Mouse (Mus musculus) limb, embryonic 12.5 days (tissue): ENCODE data around the gene Saal1. TPM values are rescaled to one million over a fixed set of nuclear protein-coding genes. Genes with fewer than 3 reads are reported as not detected.
"Not testable (repeated sequence)": the region's sequence is repeated elsewhere in the genome, so short reads cannot be mapped to it uniquely, and the experiment has no call there.

Source experiments
- ATAC-seq: fragments of 200-750 bp; cut with Nextera tagmentation; 2 replicates; pipeline ENCODE4 v1.8.0; 2017; ENCODE audit warnings: low read depth, moderate TSS enrichment; ENCODE audit not compliant: insufficient number of reproducible peaks, insufficient read depth, low FRiP score, low TSS enrichment
- H3K27ac ChIP-seq: fragments of 300-500 bp; sonication (generic); 2 replicates; pipeline ENCODE4 v1.5.1; 2016; ENCODE audit warnings: mild to moderate bottlenecking, moderate library complexity
- H3K27me3 ChIP-seq: fragments of 300-500 bp; sonication (generic); 2 replicates; pipeline ENCODE4 v1.6.1; 2016; ENCODE audit warnings: mild to moderate bottlenecking, moderate library complexity
- H3K36me3 ChIP-seq: fragments of 300-500 bp; sonication (generic); 2 replicates; pipeline ENCODE4 v1.6.1; 2016; ENCODE audit warnings: mild to moderate bottlenecking, moderate library complexity
- H3K4me1 ChIP-seq: fragments of 300-500 bp; sonication (generic); replicated peaks from 2 replicates; pipeline ENCODE4 v1.6.1; 2016
- H3K4me2 ChIP-seq: fragments of 300-500 bp; sonication (generic); 2 replicates; pipeline ENCODE4 v1.6.1; 2016; ENCODE audit warnings: mild to moderate bottlenecking, moderate library complexity
- H3K4me3 ChIP-seq: fragments of 300-500 bp; sonication (generic); replicated peaks from 2 replicates; pipeline ENCODE4 v1.5.1; 2016; ENCODE audit warnings: mild to moderate bottlenecking
- H3K9ac ChIP-seq: fragments of 300-500 bp; sonication (generic); replicated peaks from 2 replicates; pipeline ENCODE4 v1.6.1; 2016; ENCODE audit warnings: mild to moderate bottlenecking, moderate library complexity
- H3K9me3 ChIP-seq: fragments of 300-500 bp; sonication (generic); 2 replicates; pipeline ENCODE4 v1.6.1; 2016; ENCODE audit warnings: mild to moderate bottlenecking, moderate library complexity
- WGBS: fragments of 180-500 bp; shearing (Covaris S2); methylation state at CpG from one replicate; pipeline ENCODE4 v1.1.7; 2016; 5-methylcytosine and 5-hydroxymethylcytosine counted together
- polyA plus RNA-seq: library from polyadenylated mRNA; unstranded; fragments of >200 nt; fragmentation: Nextera tagmentation; extraction: Ambion mirVana; gene quantifications from 2 replicates; pipeline ENCODE4 v1.2.1, GENCODE M21; 2016

Gene Saal1
- polyA plus RNA-seq, 1 experiment from 2014 or later = 44.4 TPM

DNA sequence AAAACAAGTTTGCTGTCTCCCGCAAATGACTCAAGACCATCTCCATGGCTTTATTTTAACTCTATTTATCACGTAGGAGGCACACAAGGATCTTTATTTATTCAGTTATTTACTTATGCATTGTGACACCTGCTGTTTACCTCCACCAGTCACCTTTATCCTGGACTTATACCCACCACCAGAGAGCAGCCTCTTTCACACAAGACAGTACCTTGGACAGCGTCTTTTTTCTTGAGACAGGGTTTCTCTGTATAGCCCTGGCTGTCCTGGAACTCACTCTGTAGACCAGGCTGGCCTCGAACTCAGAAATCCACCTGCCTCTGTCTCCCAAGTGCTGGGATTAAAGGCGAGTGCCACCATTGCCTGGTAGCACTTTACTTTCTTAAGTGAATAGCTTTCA lies 60.2 kb downstream of the Saal1 start:
- H3K27ac ChIP-seq, H3K4me2 ChIP-seq, H3K4me1 ChIP-seq, H3K4me3 ChIP-seq, H3K9me3 ChIP-seq, H3K9ac ChIP-seq, H3K36me3 ChIP-seq, ATAC-seq, H3K27me3 ChIP-seq: not testable (repeated sequence)
- 51% methylated on average over 5 of the region's 5 CpGs for WGBS

DNA sequence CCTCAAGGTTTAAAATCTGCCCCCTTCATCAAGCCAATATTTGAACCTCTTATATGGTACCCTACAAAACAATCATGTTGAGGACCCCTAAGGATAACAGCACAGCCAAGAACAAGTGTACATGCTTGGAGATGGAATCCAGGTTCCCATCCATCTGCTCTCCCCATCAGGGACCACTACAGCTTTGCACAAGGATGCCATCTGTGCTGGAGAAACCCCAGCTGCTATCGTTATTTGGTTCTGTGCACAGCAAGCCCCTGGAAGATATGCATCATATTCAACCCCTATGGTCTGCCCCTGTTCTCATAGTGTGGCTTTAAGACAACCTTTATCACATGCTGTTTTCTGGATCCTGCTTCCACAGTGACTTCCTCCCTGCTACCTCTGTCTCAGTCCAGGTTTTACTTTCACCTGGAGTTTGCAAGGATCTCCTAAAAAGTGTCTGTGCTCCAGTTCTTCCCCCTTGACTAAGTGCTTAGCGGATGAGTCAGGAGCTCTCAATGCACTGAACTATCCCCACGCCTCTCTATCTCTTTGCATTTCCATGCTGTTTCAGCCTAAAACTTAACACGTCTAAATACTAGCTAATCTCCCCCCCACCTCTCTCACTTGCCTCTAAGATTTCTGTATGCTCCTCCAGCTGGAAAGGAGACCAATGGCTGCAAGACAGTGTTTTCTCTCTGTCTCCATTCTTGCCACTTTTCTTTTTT lies 61.9 kb downstream of the Saal1 start:
- Histone ChIP-seq H3K4me3 (no peak overlapping the region), H3K4me2 (no peak overlapping the region), H3K36me3 (no peaks in the 10 kb centered on the region), H3K27me3 (peaks cover under 1% of the 10 kb centered on the region), H3K9ac (no peak overlapping the region), H3K9me3 (no peaks in the 10 kb centered on the region), H3K27ac (no peak overlapping the region), H3K4me1 (no peaks in the 10 kb centered on the region)
- no peak for ATAC-seq
- 70% methylated on average over 4 of the region's 4 CpGs for WGBS

DNA sequence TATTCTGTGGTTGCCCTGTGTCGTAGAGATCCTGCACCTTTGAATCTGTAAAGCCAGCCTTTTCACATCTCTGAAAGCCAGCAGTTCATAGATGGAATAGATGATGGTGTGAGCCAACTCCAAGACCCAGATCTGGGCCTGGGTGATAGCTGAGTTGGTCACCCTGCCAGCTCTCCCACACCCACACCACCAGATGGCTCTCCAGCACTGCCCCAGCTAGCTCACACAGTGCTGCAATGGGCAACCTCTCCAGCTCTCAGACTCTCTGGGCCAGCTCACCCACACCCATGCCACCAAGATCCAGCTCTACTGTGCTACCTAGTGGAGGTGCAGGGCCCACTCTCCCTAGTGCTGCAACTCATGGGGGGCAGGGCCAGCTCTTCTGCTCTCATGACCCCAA lies 67.3 kb downstream of the Saal1 start:
- no peak for ATAC-seq
- Histone ChIP-seq H3K4me2 (no peak overlapping the region), H3K4me3 (no peak overlapping the region), H3K36me3 (no peaks in the 10 kb centered on the region), H3K27me3 (peaks cover 13% of the 10 kb centered on the region), H3K9ac (no peak overlapping the region), H3K4me1 (peaks cover 8% of the 10 kb centered on the region; the same call in 1 of the 2 replicates), H3K9me3 (no peaks in the 10 kb centered on the region), H3K27ac (no peak overlapping the region)
- WGBS = 76% methylated on average over 1 of the region's 1 CpGs

DNA sequence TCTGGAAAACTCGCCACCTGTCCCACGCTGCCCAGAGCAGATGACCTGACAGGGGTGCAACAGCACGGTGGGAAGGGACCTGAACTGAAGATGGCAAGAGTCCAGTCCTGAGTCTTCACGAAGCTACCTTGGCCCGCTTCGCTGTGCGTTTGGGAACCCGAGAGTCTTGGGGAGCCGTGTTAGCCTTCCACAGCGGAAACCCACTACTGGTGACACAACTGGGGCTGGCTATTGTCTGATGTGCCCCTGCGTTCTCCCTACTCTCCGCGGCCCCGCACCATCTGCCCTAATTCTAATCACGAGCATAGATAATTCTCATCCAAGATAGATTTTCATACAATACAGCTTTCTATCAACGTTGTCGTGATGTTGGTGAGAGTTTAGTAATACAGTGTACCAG lies 70.4 kb downstream of the Saal1 start:
- no peaks in the 10 kb centered on the region for H3K36me3 ChIP-seq
- peaks cover 13% of the 10 kb centered on the region; the same call in 1 of the 2 replicates for H3K27me3 ChIP-seq
- H3K27ac ChIP-seq = no peak overlapping the region
- peak overlapping the region; percentile 66 for H3K4me3 ChIP-seq
- H3K9me3 ChIP-seq = no peaks in the 10 kb centered on the region
- peak overlapping the region; percentile 84 for H3K4me2 ChIP-seq
- H3K9ac ChIP-seq = no peak overlapping the region; the same call in 1 of the 2 replicates
- no peak for ATAC-seq
- WGBS = 24% methylated on average over 17 of the region's 17 CpGs
- peaks cover 9% of the 10 kb centered on the region; the same call in 1 of the 2 replicates for H3K4me1 ChIP-seq

DNA sequence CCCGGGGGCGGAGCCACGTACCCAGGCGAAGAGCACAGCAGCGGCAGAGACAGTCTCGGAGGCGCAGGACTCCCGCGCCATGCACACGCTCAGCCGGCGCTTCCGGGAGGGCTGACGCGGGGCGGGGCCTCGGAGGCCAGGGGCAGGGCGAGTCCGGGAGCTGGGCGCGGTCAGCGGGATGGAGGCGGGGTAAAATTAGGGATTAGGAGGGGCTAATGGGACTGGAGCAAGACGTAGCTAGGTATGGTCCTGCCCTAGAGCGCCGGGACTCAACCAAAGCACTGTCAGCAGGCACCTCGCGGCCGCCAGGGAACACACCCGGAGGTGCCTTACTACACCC lies 70.8 kb downstream of the Saal1 start, which contains the start of gene Sergef:
Gene Sergef (minus strand): TSS at position 116 of the 340 bp plus-strand sequence.
- ATAC-seq = peak; percentile 93
- no peaks in the 10 kb centered on the region for H3K36me3 ChIP-seq
- H3K4me1 ChIP-seq = peaks cover 9% of the 10 kb centered on the region; the same call in 1 of the 2 replicates
- H3K27me3 ChIP-seq = peaks cover 13% of the 10 kb centered on the region; the same call in 1 of the 2 replicates
- no peak within 1 kb of the TSS for H3K27ac ChIP-seq
- H3K9ac ChIP-seq = peak within 1 kb of the TSS; percentile 67
- H3K4me3 ChIP-seq = peak within 1 kb of the TSS; percentile 66
- H3K9me3 ChIP-seq = no peaks in the 10 kb centered on the region
- WGBS = under 1% methylated on average over 30 of the region's 30 CpGs
- peak within 1 kb of the TSS; percentile 84 for H3K4me2 ChIP-seq

DNA sequence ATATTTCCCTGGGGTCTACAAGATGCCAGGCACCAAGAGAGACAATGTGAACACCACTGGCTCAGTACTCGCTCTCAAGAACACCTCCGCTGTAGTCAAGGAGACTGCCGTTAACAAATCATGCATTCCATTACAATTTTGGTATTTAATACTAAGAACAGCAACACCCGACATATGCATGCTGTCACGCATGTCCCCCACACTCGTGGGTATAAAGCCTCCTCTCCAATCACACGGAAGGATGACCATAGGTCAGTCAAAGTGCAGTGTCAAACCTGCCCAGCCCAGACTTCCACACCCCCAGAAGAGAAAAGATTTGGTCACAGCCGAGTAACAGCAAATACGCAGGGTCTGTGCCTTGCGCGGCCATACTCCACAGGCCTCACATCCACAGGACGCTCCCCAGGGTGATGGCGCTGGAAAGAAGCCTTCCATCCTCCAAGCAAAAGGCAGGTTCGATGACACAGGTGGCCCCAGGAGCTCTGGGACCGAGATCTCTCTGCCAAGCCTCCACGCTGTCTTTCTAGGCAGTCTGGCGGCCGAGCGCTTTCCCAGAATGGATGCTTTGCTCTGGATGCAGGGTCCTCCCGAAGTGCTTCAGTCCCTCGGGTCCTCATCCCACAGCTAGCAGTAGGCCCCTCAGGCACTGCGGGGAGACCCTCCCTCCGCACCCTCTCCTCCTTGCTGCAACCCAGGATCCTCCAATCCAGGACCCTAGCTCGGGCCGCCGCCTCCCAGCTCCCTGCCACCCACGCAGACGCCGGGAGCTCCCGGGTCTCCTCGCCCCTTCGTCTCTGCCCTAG lies 71.4 kb downstream of the Saal1 start:
- peaks cover 13% of the 10 kb centered on the region; the same call in 1 of the 2 replicates for H3K27me3 ChIP-seq
- ATAC-seq = no peak
- 13% methylated on average over 32 of the region's 32 CpGs for WGBS
- H3K4me1 ChIP-seq = peaks cover 9% of the 10 kb centered on the region; the same call in 1 of the 2 replicates
- no peaks in the 10 kb centered on the region for H3K9me3 ChIP-seq
- peak overlapping the region; percentile 67 for H3K9ac ChIP-seq
- no peaks in the 10 kb centered on the region for H3K36me3 ChIP-seq
- H3K4me3 ChIP-seq = peak overlapping the region; percentile 66
- H3K4me2 ChIP-seq = peak overlapping the region; percentile 84
- no peak overlapping the region for H3K27ac ChIP-seq

Other genes starting within 250 kb of the Saal1 start
- 11.1 and 12.1 TPM in 2 replicates for gene Sergef, start 70.9 kb downstream of the Saal1 start, polyA plus RNA-seq
- gene Tph1, start 38.1 kb downstream of the Saal1 start, polyA plus RNA-seq = not detected in 2 replicates
- gene Saa3, start 5.0 kb upstream of the Saal1 start, polyA plus RNA-seq = 0.20 and 0.36 TPM in 2 replicates
- not detected in 2 replicates for gene Saa4, start 21.9 kb upstream of the Saal1 start, polyA plus RNA-seq
- 0.35 and 0.49 TPM in 2 replicates for gene Saa1, start 32.3 kb upstream of the Saal1 start, polyA plus RNA-seq
- 0.61 and 2.3 TPM in 2 replicates for gene Saa2, start 41.1 kb upstream of the Saal1 start, polyA plus RNA-seq
- gene Hps5, start 85.4 kb upstream of the Saal1 start, polyA plus RNA-seq = 24.0 and 25.3 TPM in 2 replicates
- gene Gtf2h1, start 85.4 kb upstream of the Saal1 start, polyA plus RNA-seq = 51.3 TPM in 2 replicates
- 1,576 and 1,625 TPM in 2 replicates for gene Ldha, start 130.8 kb upstream of the Saal1 start, polyA plus RNA-seq
- 0.27 TPM in 1 of 2 replicates, not detected in the other for gene Ldhc, start 150.5 kb upstream of the Saal1 start, polyA plus RNA-seq
- gene Tsg101, start 209.3 kb upstream of the Saal1 start, polyA plus RNA-seq = 221 and 230 TPM in 2 replicates
- gene Uevld, start 247.8 kb upstream of the Saal1 start, polyA plus RNA-seq = 11.6 and 12.1 TPM in 2 replicates